Comparison of ENCODE assay signal across 29 mouse cellular contexts in genomic region chrX:157829983-157830382, GRCm38 (mm10). TPM values are rescaled to one million over a fixed set of nuclear protein-coding genes. Genes with fewer than 3 reads are reported as not detected.
"Had no signal": no experiment of that assay in that cellular context is flagged by ENCODE, and none has a peak within 500 bp of the region (broad histone marks: within the 10 kb centered on the region; RNA-seq: fewer than 3 reads in every experiment).

No protein-coding gene starts in this region.

- H3K27ac ChIP-seq: gastrocnemius, adult 2 months; heart, embryonic 10.5 days; hindbrain, embryonic 10.5 days; hindbrain, embryonic 12.5 days; hindbrain, embryonic 14.5 days; intestine, embryonic 15.5 days; limb, embryonic 13.5 days; limb, embryonic 15.5 days; liver, embryonic 12.5 days; liver, embryonic 14.5 days had no signal

- H3K4me1 ChIP-seq: heart, embryonic 10.5 days; heart, embryonic 12.5 days; hindbrain, embryonic 10.5 days; hindbrain, embryonic 12.5 days; intestine, embryonic 15.5 days; limb, embryonic 13.5 days; limb, embryonic 15.5 days; liver, embryonic 12.5 days had no signal

- H3K27me3 ChIP-seq: heart, embryonic 12.5 days; hindbrain, embryonic 12.5 days; intestine, embryonic 15.5 days; limb, embryonic 15.5 days; liver, embryonic 12.5 days had no signal

- H3K36me3 ChIP-seq: heart, embryonic 10.5 days; heart, embryonic 12.5 days; hindbrain, embryonic 10.5 days; hindbrain, embryonic 12.5 days; intestine, embryonic 15.5 days; limb, embryonic 13.5 days; limb, embryonic 15.5 days; liver, embryonic 12.5 days had no signal

- H3K4me2 ChIP-seq: heart, embryonic 12.5 days; hindbrain, embryonic 12.5 days; hindbrain, embryonic 14.5 days; intestine, embryonic 15.5 days; limb, embryonic 13.5 days; limb, embryonic 15.5 days; liver, embryonic 12.5 days had no signal

- H3K9ac ChIP-seq: heart, embryonic 12.5 days; hindbrain, embryonic 12.5 days; hindbrain, embryonic 14.5 days; intestine, embryonic 15.5 days; limb, embryonic 13.5 days; limb, embryonic 15.5 days; liver, embryonic 12.5 days; liver, embryonic 14.5 days had no signal

- H3K4me3 ChIP-seq: gastrocnemius, adult 2 months; heart, embryonic 10.5 days; heart, embryonic 12.5 days; hindbrain, embryonic 10.5 days; hindbrain, embryonic 12.5 days; intestine, embryonic 15.5 days; limb, embryonic 13.5 days; limb, embryonic 15.5 days; liver, embryonic 12.5 days had no signal

- ATAC-seq: hindbrain, embryonic 16.5 days; inflammation-experienced regulatory T-cells, adult 6 months; intestine, embryonic 15.5 days; intestine, postnatal 0 days; liver, embryonic 12.5 days had no signal

- H3K9me3 ChIP-seq: heart, embryonic 10.5 days; heart, embryonic 12.5 days; hindbrain, embryonic 10.5 days; hindbrain, embryonic 12.5 days; intestine, embryonic 15.5 days; limb, embryonic 13.5 days; limb, embryonic 15.5 days; liver, embryonic 12.5 days had no signal

- DNase-seq: gastrocnemius, adult 2 months; gastrocnemius, postnatal 10 days; gastrocnemius, postnatal 25 days; heart, adult 18-20 months; heart, postnatal 10 days; heart, postnatal 4 days; kidney, adult 18-20 months; kidney, adult 8-10 months; kidney, postnatal 10 days; kidney, postnatal 25 days; kidney, postnatal 4 days; layer of hippocampus, adult 9-11 months; layer of hippocampus, postnatal 36 days; left cerebral cortex, postnatal 4 days had no signal

RNA-seq across cellular contexts. Expression of gene Klhl34, which starts 11.7 kb away (rescaled TPM):
- total RNA-seq: granulocyte monocyte progenitor cell, adult 5-6 weeks; left cerebral cortex, postnatal 4 days had no signal
- polyA plus RNA-seq: inflammation-experienced regulatory T-cells, adult 6 months; liver, adult 2 months; liver, embryonic 12.5 days; liver, embryonic 14.5 days had no signal
